Mouse (Mus musculus): ENCODE results near the gene Cox10.

DNA sequence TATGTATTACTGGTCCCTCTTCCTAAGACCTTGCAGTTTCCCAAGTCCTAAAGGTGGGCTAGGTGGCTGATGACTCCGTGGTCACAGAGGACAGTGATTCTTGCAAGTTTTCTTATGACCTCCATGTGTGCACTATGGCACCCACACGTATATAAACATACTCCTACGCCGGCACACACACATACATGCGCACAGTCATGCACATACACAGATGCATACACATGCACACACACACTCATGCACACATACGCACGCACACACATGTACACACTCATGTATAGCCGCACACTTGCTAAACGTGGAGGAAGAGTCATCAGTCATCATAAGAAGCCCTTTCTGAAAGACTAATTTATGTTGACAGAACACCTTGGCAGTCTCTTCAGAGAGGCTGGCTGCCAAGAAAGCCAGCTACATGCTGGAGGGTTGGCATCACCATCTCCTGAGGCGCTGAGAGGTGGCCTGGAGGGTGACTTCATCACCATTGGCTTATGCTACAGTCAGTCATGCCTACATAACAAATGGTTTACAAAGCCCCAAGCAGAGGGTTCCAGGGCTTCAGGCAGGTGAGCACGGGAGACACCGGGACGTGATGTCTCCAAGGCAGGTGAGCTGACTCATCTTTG, 135.9 kb downstream of the Cox10 start:
- TF ChIP-seq GATA1 (IDR thresholded peaks at IDR 0.05; ENCODE audit: low read length) (no peak), TAL1 (IDR thresholded peaks at IDR 0.05; ENCODE audit: low read length) (no peak)
